Mouse (Mus musculus) ES-Bruce4 (cell line): ENCODE data around the gene Lsp1.

ENCODE experiments used
- CTCF ChIP-seq: IDR thresholded peaks from one replicate; pipeline ENCODE4 v1.8.1; 2011; ENCODE audit warnings: low read depth, low read length
- EP300 ChIP-seq: IDR thresholded peaks from 2 replicates; pipeline ENCODE4 v1.6.1; 2011; ENCODE audit warnings: low read depth, low read length; ENCODE audit not compliant: insufficient read depth
- POLR2A ChIP-seq: IDR thresholded peaks from one replicate; pipeline ENCODE4 v1.8.1; 2011; ENCODE audit warnings: low read length; ENCODE audit not compliant: insufficient read depth

GRCm38 (mm10) chr7:142454706-142455105, 5.9 kb upstream of the Lsp1 start:
- TF ChIP-seq CTCF (no peak), POLR2A (no peak), EP300 (no peak)
